ENCODE assay signal across 25 mouse cellular contexts in genomic region chr2:78026808-78027207, GRCm38 (mm10).
A peak's percentile ranks its signal among the peaks of the same experiment; 100 is the strongest.
DNase-seq lines count a peak whose midpoint lies in the region; ATAC-seq and TF ChIP-seq lines count a peak whose summit lies in the region.
"Had no signal": no experiment of that assay in that cellular context is flagged by ENCODE, and none has a peak within 500 bp of the region (broad histone marks: within the 10 kb centered on the region; RNA-seq: fewer than 3 reads in every experiment).

No protein-coding gene starts in this region.

- peak; percentile 32 for DNase-seq in embryonic facial prominence, embryonic 11.5 days (ENCODE audit: low spot score)
- no peak for DNase-seq in embryonic facial prominence, embryonic 10.5 days (ENCODE audit: low spot score)
- DNase-seq in lung, postnatal 0 days (ENCODE audit: low spot score): no peak
- DNase-seq in 3T3-L1 (ENCODE audit: low read depth, low spot score): peak; percentile 93
- peak; percentile 51 for DNase-seq in embryonic facial prominence, embryonic 14.5 days (ENCODE audit: low spot score)
- no peak for DNase-seq in layer of hippocampus, postnatal 14 days (ENCODE audit: low spot score in 2 of 2)
- no peak for DNase-seq in left cerebral cortex, adult 11 months (ENCODE audit: low spot score)
- DNase-seq: adrenal gland, adult 2 months; adrenal gland, postnatal 25 days; cerebellum, adult 2 months; cerebellum, postnatal 10 days; heart, adult 18-20 months; heart, postnatal 10 days; heart, postnatal 4 days had no signal

- H3K9ac ChIP-seq in embryonic facial prominence, embryonic 11.5 days (replicated peaks; ENCODE audit: low read length): no peak overlapping the region
- H3K9ac ChIP-seq in lung, embryonic 15.5 days: no peak overlapping the region
- no peak overlapping the region for H3K9ac ChIP-seq in lung, postnatal 0 days (replicated peaks; ENCODE audit: low read depth)
- no peak overlapping the region for H3K9ac ChIP-seq in embryonic facial prominence, embryonic 14.5 days (ENCODE audit: low read depth, low read length)
- H3K9ac ChIP-seq: embryonic facial prominence, embryonic 15.5 days; hindbrain, embryonic 12.5 days had no signal

- H3K27me3 ChIP-seq in embryonic facial prominence, embryonic 11.5 days (ENCODE audit: control insufficient read depth, insufficient read depth, low read length): no peaks in the 10 kb centered on the region
- no peaks in the 10 kb centered on the region for H3K27me3 ChIP-seq in embryonic facial prominence, embryonic 10.5 days (replicated peaks; ENCODE audit: low read depth, poor library complexity, severe bottlenecking)
- H3K27me3 ChIP-seq in lung, embryonic 15.5 days: no peaks in the 10 kb centered on the region
- H3K27me3 ChIP-seq in lung, postnatal 0 days (replicated peaks; ENCODE audit: insufficient read depth, low read length): no peaks in the 10 kb centered on the region
- no peaks in the 10 kb centered on the region for H3K27me3 ChIP-seq in embryonic facial prominence, embryonic 14.5 days (replicated peaks; ENCODE audit: control insufficient read depth, insufficient read depth, low read length)
- H3K27me3 ChIP-seq: CH12.LX; embryonic facial prominence, embryonic 15.5 days; hindbrain, embryonic 12.5 days had no signal

- no peak for ATAC-seq in embryonic facial prominence, embryonic 11.5 days (replicated peaks; ENCODE audit: insufficient number of reproducible peaks, low FRiP score, low TSS enrichment, low read depth)
- ATAC-seq in lung, embryonic 15.5 days (ENCODE audit: borderline replicate concordance, extremely low read depth, low FRiP score, low TSS enrichment): peak; percentile 46; the same call in 1 of the 2 replicates
- ATAC-seq in lung, postnatal 0 days: no peak
- no peak for ATAC-seq in embryonic facial prominence, embryonic 14.5 days (ENCODE audit: low read depth)
- ATAC-seq: activated CD4-positive, CD25-positive, alpha-beta regulatory T cell, adult 4 months; forebrain, embryonic 14.5 days; hindbrain, embryonic 16.5 days; Patski had no signal

- H3K27ac ChIP-seq in embryonic facial prominence, embryonic 11.5 days (replicated peaks; ENCODE audit: low read depth, low read length): no peak overlapping the region
- H3K27ac ChIP-seq in embryonic facial prominence, embryonic 10.5 days (replicated peaks): no peak overlapping the region
- H3K27ac ChIP-seq in lung, embryonic 15.5 days: no peak overlapping the region
- H3K27ac ChIP-seq in lung, postnatal 0 days (ENCODE audit: low read length): no peak overlapping the region
- H3K27ac ChIP-seq in embryonic facial prominence, embryonic 14.5 days (replicated peaks; ENCODE audit: low read depth, low read length): no peak overlapping the region
- H3K27ac ChIP-seq: embryonic facial prominence, embryonic 15.5 days; forebrain, embryonic 10.5 days; heart, embryonic 10.5 days; hindbrain, embryonic 12.5 days had no signal

- TF ChIP-seq CTCF in lung, postnatal 0 days (IDR thresholded peaks at IDR 0.05): no peak

- no peaks in the 10 kb centered on the region for H3K36me3 ChIP-seq in embryonic facial prominence, embryonic 11.5 days (replicated peaks; ENCODE audit: control insufficient read depth, insufficient read depth, low read depth, low read length)
- H3K36me3 ChIP-seq in embryonic facial prominence, embryonic 10.5 days (replicated peaks): no peaks in the 10 kb centered on the region
- no peaks in the 10 kb centered on the region for H3K36me3 ChIP-seq in lung, embryonic 15.5 days
- no peaks in the 10 kb centered on the region for H3K36me3 ChIP-seq in lung, postnatal 0 days (ENCODE audit: insufficient read depth, low read length)
- no peaks in the 10 kb centered on the region for H3K36me3 ChIP-seq in embryonic facial prominence, embryonic 14.5 days (ENCODE audit: control insufficient read depth, insufficient read depth, low read length)
- H3K36me3 ChIP-seq: embryonic facial prominence, embryonic 15.5 days; forebrain, embryonic 10.5 days; heart, embryonic 10.5 days; hindbrain, embryonic 12.5 days had no signal

- WGBS in embryonic facial prominence, embryonic 11.5 days: 57% methylated on average over 6 of the region's 6 CpGs
- WGBS in embryonic facial prominence, embryonic 10.5 days: 47% methylated on average over 6 of the region's 6 CpGs
- 19% methylated on average over 6 of the region's 6 CpGs for WGBS in lung, embryonic 15.5 days
- 38% methylated on average over 6 of the region's 6 CpGs for WGBS in lung, postnatal 0 days
- 32% methylated on average over 6 of the region's 6 CpGs for WGBS in embryonic facial prominence, embryonic 14.5 days

- no peak overlapping the region for H3K4me3 ChIP-seq in embryonic facial prominence, embryonic 11.5 days (ENCODE audit: low read depth, low read length)
- no peak overlapping the region for H3K4me3 ChIP-seq in embryonic facial prominence, embryonic 10.5 days
- no peak overlapping the region for H3K4me3 ChIP-seq in lung, embryonic 15.5 days
- H3K4me3 ChIP-seq in lung, postnatal 0 days (ENCODE audit: low read depth, low read length): no peak overlapping the region
- no peak overlapping the region for H3K4me3 ChIP-seq in embryonic facial prominence, embryonic 14.5 days (ENCODE audit: low read depth, low read length)
- H3K4me3 ChIP-seq: embryonic facial prominence, embryonic 15.5 days; erythroblast, embryonic 14.5 days; forebrain, embryonic 10.5 days; heart, embryonic 10.5 days; hindbrain, embryonic 12.5 days had no signal

- no peak for TF ChIP-seq EP300 in lung, postnatal 0 days (IDR thresholded peaks at IDR 0.05)

- no peak overlapping the region for H3K4me2 ChIP-seq in embryonic facial prominence, embryonic 11.5 days (ENCODE audit: low read depth, low read length)
- H3K4me2 ChIP-seq in lung, embryonic 15.5 days: no peak overlapping the region
- H3K4me2 ChIP-seq in lung, postnatal 0 days (replicated peaks; ENCODE audit: low read depth, low read length): no peak overlapping the region
- no peak overlapping the region for H3K4me2 ChIP-seq in embryonic facial prominence, embryonic 14.5 days (ENCODE audit: low read depth, low read length)
- H3K4me2 ChIP-seq: embryonic facial prominence, embryonic 15.5 days; hindbrain, embryonic 12.5 days had no signal

- no peaks in the 10 kb centered on the region for H3K4me1 ChIP-seq in embryonic facial prominence, embryonic 11.5 days (ENCODE audit: control insufficient read depth, insufficient read depth, low read length)
- H3K4me1 ChIP-seq in embryonic facial prominence, embryonic 10.5 days: no peaks in the 10 kb centered on the region
- H3K4me1 ChIP-seq in lung, embryonic 15.5 days: no peaks in the 10 kb centered on the region
- no peaks in the 10 kb centered on the region for H3K4me1 ChIP-seq in lung, postnatal 0 days (ENCODE audit: insufficient read depth, low read depth, low read length)
- no peaks in the 10 kb centered on the region; the same call in 1 of the 2 replicates for H3K4me1 ChIP-seq in embryonic facial prominence, embryonic 14.5 days (ENCODE audit: control insufficient read depth, insufficient read depth, low read length)
- H3K4me1 ChIP-seq: embryonic facial prominence, embryonic 15.5 days; forebrain, embryonic 10.5 days; heart, embryonic 10.5 days; hindbrain, embryonic 12.5 days had no signal

- H3K9me3 ChIP-seq in embryonic facial prominence, embryonic 11.5 days (replicated peaks; ENCODE audit: control insufficient read depth, low read length): no peaks in the 10 kb centered on the region
- no peaks in the 10 kb centered on the region for H3K9me3 ChIP-seq in embryonic facial prominence, embryonic 10.5 days
- H3K9me3 ChIP-seq in lung, embryonic 15.5 days: no peaks in the 10 kb centered on the region
- H3K9me3 ChIP-seq in lung, postnatal 0 days (ENCODE audit: low read length): no peaks in the 10 kb centered on the region
- H3K9me3 ChIP-seq in embryonic facial prominence, embryonic 14.5 days (ENCODE audit: control insufficient read depth, low read length): no peaks in the 10 kb centered on the region
- H3K9me3 ChIP-seq: forebrain, embryonic 10.5 days; heart, embryonic 10.5 days; hindbrain, embryonic 12.5 days had no signal

Comparison
In these comparisons a context has a peak if more than half of its experiments do, and no peak if none do; other contexts are left out.
1. DNase-seq: peak in embryonic facial prominence, embryonic 11.5 days (single experiment), 3T3-L1 (single experiment) and embryonic facial prominence, embryonic 14.5 days (single experiment); none in embryonic facial prominence, embryonic 10.5 days (single experiment), lung, postnatal 0 days (single experiment), layer of hippocampus, postnatal 14 days (0 of 2) and left cerebral cortex, adult 11 months (single experiment).